Mouse (Mus musculus) MEL (cell line): ENCODE results near the gene Fgfr2. TPM values are rescaled to one million over a fixed set of nuclear protein-coding genes. Genes with fewer than 3 reads are reported as not detected.
A peak's percentile ranks its signal among the peaks of the same experiment; 100 is the strongest.

Experiments used
- DNase-seq: peaks from one replicate; pipeline ENCODE4 v3.0.0; 2011; ENCODE audit warnings: low read depth, low spot score
- H3K27ac ChIP-seq: 2 replicates; pipeline ENCODE4 v1.5.1; 2012; ENCODE audit warnings: low read depth, mild to moderate bottlenecking, control low read depth, low read length, moderate library complexity; ENCODE audit not compliant: control insufficient read depth
- H3K27me3 ChIP-seq, 2 experiments: fragments of 150-350 bp in 1 of 2; sonication (generic) in 1 of 2; 2 replicates each; pipeline ENCODE4 v1.6.1; 2012; ENCODE audit warnings: low read length in 2 of 2, mild to moderate bottlenecking in 2 of 2, improper control_type of control experiment in 1 of 2, moderate library complexity in 1 of 2; ENCODE audit not compliant: insufficient read depth in 2 of 2, control insufficient read depth in 1 of 2
- H3K36me3 ChIP-seq, 2 experiments: 2 replicates each; pipeline ENCODE4 v1.6.1; 2012 to 2014; ENCODE audit warnings: low read length in 2 of 2, improper control_type of control experiment in 1 of 2, inconsistent platforms in 1 of 2, mild to moderate bottlenecking in 1 of 2; ENCODE audit not compliant: insufficient read depth in 2 of 2, control insufficient read depth in 1 of 2
- H3K4me1 ChIP-seq, 2 experiments: fragments of 150-350 bp in 1 of 2; sonication (generic) in 1 of 2; 2 replicates each; pipeline ENCODE4 v1.6.1; 2012; ENCODE audit warnings: low read length in 2 of 2, improper control_type of control experiment in 1 of 2, mild to moderate bottlenecking in 1 of 2; ENCODE audit not compliant: insufficient read depth in 2 of 2, control insufficient read depth in 1 of 2
- H3K4me3 ChIP-seq, 2 experiments: fragments of 150-350 bp in 1 of 2; sonication (generic) in 1 of 2; 2 replicates each; pipeline ENCODE4 v1.5.1; 2012; ENCODE audit warnings: low read depth in 2 of 2, low read length in 2 of 2, mild to moderate bottlenecking in 2 of 2, moderate library complexity in 2 of 2, control low read depth in 1 of 2, improper control_type of control experiment in 1 of 2; ENCODE audit not compliant: control insufficient read depth in 1 of 2, insufficient read depth in 1 of 2
- H3K79me2 ChIP-seq: 2 replicates; pipeline ENCODE4 v1.6.1; 2012; ENCODE audit warnings: mild to moderate bottlenecking, low read length, moderate library complexity; ENCODE audit not compliant: control insufficient read depth, poor library complexity, insufficient read depth
- H3K9ac ChIP-seq: 2 replicates; pipeline ENCODE4 v1.6.1; 2012; ENCODE audit warnings: low read depth, mild to moderate bottlenecking, control low read depth, low read length, moderate library complexity; ENCODE audit not compliant: control insufficient read depth, poor library complexity, severe bottlenecking
- H3K9me3 ChIP-seq: fragments of 150-350 bp; sonication (generic); replicated peaks from 2 replicates; pipeline ENCODE4 v1.6.1; 2012; ENCODE audit warnings: mild to moderate bottlenecking, low read length, improper control_type of control experiment, moderate library complexity; ENCODE audit not compliant: insufficient read depth
- EP300 ChIP-seq, 2 experiments: IDR thresholded peaks; 2 replicates each; pipeline ENCODE4 v1.6.1; 2011; ENCODE audit warnings: improper control_type of control experiment in 2 of 2, low read length in 2 of 2, low read depth in 1 of 2, mild to moderate bottlenecking in 1 of 2
- ETS1 ChIP-seq: IDR thresholded peaks from 2 replicates; pipeline ENCODE4 v1.6.1; 2012; ENCODE audit warnings: low read depth, mild to moderate bottlenecking, inconsistent platforms, low read length, improper control_type of control experiment, moderate library complexity
- GABPA ChIP-seq: IDR thresholded peaks from 2 replicates; pipeline ENCODE4 v1.6.1; 2012; ENCODE audit warnings: low read depth, mild to moderate bottlenecking, inconsistent platforms, low read length, improper control_type of control experiment, moderate library complexity
- GATA1 ChIP-seq: IDR thresholded peaks from 2 replicates; pipeline ENCODE4 v1.6.1; 2011; ENCODE audit warnings: low read depth, low read length, improper control_type of control experiment
- KAT2A ChIP-seq: conservative IDR thresholded peaks from 2 replicates; pipeline ENCODE4 v1.6.1; 2012; ENCODE audit warnings: low read depth, low read length, improper control_type of control experiment, inconsistent platforms
- MAFK ChIP-seq: IDR thresholded peaks from 2 replicates; pipeline ENCODE4 v1.6.1; 2011; ENCODE audit warnings: low read depth, mild to moderate bottlenecking, low read length, improper control_type of control experiment, borderline replicate concordance
- MAX ChIP-seq: IDR thresholded peaks from 2 replicates; pipeline ENCODE4 v1.6.1; 2011; ENCODE audit warnings: low read length, improper control_type of control experiment
- MEF2A ChIP-seq: IDR thresholded peaks from 2 replicates; pipeline ENCODE4 v1.6.1; 2014; ENCODE audit warnings: low read depth, mild to moderate bottlenecking, inconsistent platforms, low read length, improper control_type of control experiment; ENCODE audit not compliant: poor library complexity, insufficient replicate concordance, severe bottlenecking; ENCODE audit errors: extremely low read depth
- MYC ChIP-seq: IDR thresholded peaks from 2 replicates; pipeline ENCODE4 v1.6.1; 2011; ENCODE audit warnings: low read depth, mild to moderate bottlenecking, low read length, improper control_type of control experiment, moderate library complexity
- RCOR1 ChIP-seq: IDR thresholded peaks from 2 replicates; pipeline ENCODE4 v1.6.1; 2012; ENCODE audit warnings: low read depth, mild to moderate bottlenecking, inconsistent platforms, low read length, improper control_type of control experiment
- SIN3A ChIP-seq: IDR thresholded peaks from 2 replicates; pipeline ENCODE4 v1.6.1; 2012; ENCODE audit warnings: low read length, improper control_type of control experiment, inconsistent platforms
- TCF12 ChIP-seq: IDR thresholded peaks from 2 replicates; pipeline ENCODE4 v1.6.1; 2014; ENCODE audit warnings: low read depth, mild to moderate bottlenecking, inconsistent platforms, low read length, improper control_type of control experiment, moderate library complexity
- UBTF ChIP-seq: IDR thresholded peaks from 2 replicates; pipeline ENCODE4 v1.6.1; 2012; ENCODE audit warnings: low read depth, mild to moderate bottlenecking, inconsistent platforms, low read length, improper control_type of control experiment, moderate library complexity, borderline replicate concordance; ENCODE audit not compliant: insufficient read depth
- USF1 ChIP-seq: IDR thresholded peaks from 2 replicates; pipeline ENCODE4 v1.6.1; 2014; ENCODE audit warnings: low read depth, mild to moderate bottlenecking, inconsistent platforms, low read length, improper control_type of control experiment, moderate library complexity
- ZMIZ1 ChIP-seq: IDR thresholded peaks from 2 replicates; pipeline ENCODE4 v1.6.1; 2012; ENCODE audit warnings: low read depth, mild to moderate bottlenecking, inconsistent platforms, low read length, improper control_type of control experiment, moderate library complexity
- ZNF384 ChIP-seq: IDR thresholded peaks from 2 replicates; pipeline ENCODE4 v1.6.1; 2012; ENCODE audit warnings: low read depth, mild to moderate bottlenecking, inconsistent platforms, low read length, improper control_type of control experiment
- polyA plus RNA-seq, 2 experiments: library from polyadenylated mRNA; stranded (reverse) in 1 of 2; unstranded in 1 of 2; fragments of >175 nt in 1 of 2; fragments of >200 nt in 1 of 2; gene quantifications; 2 replicates each; pipeline versions ENCODE4 v1.2.1 to v1.2.4; 2012; ENCODE audit warnings: low replicate concordance in 2 of 2, low read depth in 1 of 2; ENCODE audit not compliant: insufficient read length in 2 of 2, insufficient read depth in 1 of 2, missing spikeins in 1 of 2
- total RNA-seq: library from RNA; depleted of rRNA; stranded (reverse); fragments of 300-350 nt; gene quantifications from 2 replicates; pipeline ENCODE4 v1.2.3, GENCODE M21; 2012

The Fgfr2 gene
- total and polyA plus RNA-seq, 3 experiments: not detected

GRCm38 (mm10) chr7:132572738-132573137 is 550.4 kb downstream of the Fgfr2 start:
- Histone ChIP-seq H3K4me3 (no peak overlapping the region; a peak in 1 of 4 replicates), H3K4me1 (peaks cover 33 to 42% of the 10 kb centered on the region in 2 experiments), H3K27ac (no peak overlapping the region; the same call in 1 of the 2 replicates), H3K27me3 (no peaks in the 10 kb centered on the region), H3K9ac (no peak overlapping the region; the same call in 1 of the 2 replicates), H3K9me3 (no peaks in the 10 kb centered on the region), H3K36me3 (peaks cover 10 to 54% of the 10 kb centered on the region in 2 experiments), H3K79me2 (peaks cover 42% of the 10 kb centered on the region)
- peak; percentile 40 for DNase-seq
- TF ChIP-seq SIN3A (peak; percentile 52), MAFK (0 out of 2 replicates have a peak, but pooled peaks have one; percentile 18), USF1 (no peak), UBTF (no peak), RCOR1 (0 out of 2 replicates have a peak, but pooled peaks have one; percentile 42), ZMIZ1 (0 out of 2 replicates have a peak, but pooled peaks have one; percentile 27), MYC (no peak), MAX (no peak), GATA1 (peak; percentile 77), ETS1 (peak; percentile 73), EP300 (IDR thresholded peaks at IDR 0.05; ENCODE audit: low read depth in 1 of 2, low read length in 2 of 2) (peak; percentile 29 to 34; a peak in 1 of 4 replicates), KAT2A (no peak; the same call in 1 of the 2 replicates), ZNF384 (0 out of 2 replicates have a peak, but pooled peaks have one; percentile 26)

- H3K36me3 ChIP-seq: peaks cover 21 to 52% of the 10 kb centered on the region in 2 experiments
- peaks cover 42% of the 10 kb centered on the region for H3K79me2 ChIP-seq
- no peaks in the 10 kb centered on the region for H3K27me3 ChIP-seq
- no peak overlapping the region for H3K4me3 ChIP-seq
- DNase-seq: no peak
- no peak overlapping the region for H3K27ac ChIP-seq
- no peak overlapping the region for H3K9ac ChIP-seq
- H3K4me1 ChIP-seq: peaks cover 33 to 36% of the 10 kb centered on the region in 2 experiments
- H3K9me3 ChIP-seq: no peaks in the 10 kb centered on the region
- TF ChIP-seq SIN3A (no peak), GABPA (no peak), MYC (no peak), RCOR1 (no peak)
Observed at GRCm38 (mm10) chr7:132571481-132571880, 551.7 kb downstream of the Fgfr2 start.

- Histone ChIP-seq H3K4me1 (peaks cover 33 to 36% of the 10 kb centered on the region in 2 experiments), H3K9me3 (no peaks in the 10 kb centered on the region), H3K9ac (no peak overlapping the region), H3K36me3 (peaks cover 34 to 52% of the 10 kb centered on the region in 2 experiments), H3K4me3 (no peak overlapping the region), H3K27me3 (no peaks in the 10 kb centered on the region), H3K79me2 (peaks cover 38% of the 10 kb centered on the region), H3K27ac (0 out of 2 replicates have a peak overlapping the region, but pooled peaks have one; percentile 2)
- no peak for TF ChIP-seq MEF2A
- peak; percentile 35; the same call in 1 of the 2 replicates for TF ChIP-seq TCF12
- peak in 1 of 2 experiments; percentile 23; a peak in 1 of 4 replicates for TF ChIP-seq EP300 (IDR thresholded peaks at IDR 0.05; ENCODE audit: low read depth in 1 of 2, low read length in 2 of 2)
- no peak for DNase-seq
Observed at GRCm38 (mm10) chr7:132570071-132570470, 553.1 kb downstream of the Fgfr2 start.
